Mouse (Mus musculus): ENCODE results near the gene Tex33.

GRCm38 (mm10) chr15:78355548-78355947 is 40.2 kb downstream of the Tex33 start:
- TF ChIP-seq CTCF (IDR thresholded peaks at IDR 0.05; ENCODE audit: extremely low read depth, insufficient read length, insufficient replicate concordance, low read depth, low read length) (no peak), POLR2A (IDR thresholded peaks at IDR 0.05; ENCODE audit: low read depth, low read length) (no peak)
